Mouse (Mus musculus): ENCODE data around the gene Mogs. TPM values are rescaled to one million over a fixed set of nuclear protein-coding genes. Genes with fewer than 3 reads are reported as not detected.

Gene Mogs
- polyA plus RNA-seq, 1 experiment from 2014 or later: 13.7 TPM

- peak overlapping the region; percentile 89 for H3K9ac ChIP-seq (ENCODE audit: low read length)
- WGBS: under 1% methylated on average over 12 of the region's 12 CpGs
- no peaks in the 10 kb centered on the region; the same call in 1 of the 2 replicates for H3K36me3 ChIP-seq (ENCODE audit: control insufficient read depth, insufficient read depth, low read length)
- peaks cover 39% of the 10 kb centered on the region for H3K4me1 ChIP-seq (replicated peaks; ENCODE audit: control insufficient read depth, insufficient read depth, low read length)
- peak overlapping the region; percentile 63 for H3K4me3 ChIP-seq (ENCODE audit: low read length)
- H3K9me3 ChIP-seq (ENCODE audit: control insufficient read depth, low read length): no peaks in the 10 kb centered on the region
- H3K4me2 ChIP-seq (ENCODE audit: low read depth, low read length): peak overlapping the region; percentile 85
- peak overlapping the region; percentile 100 for H3K27ac ChIP-seq (ENCODE audit: low read length)
- peak; percentile 89 for ATAC-seq (ENCODE audit: low read depth)
- H3K27me3 ChIP-seq (ENCODE audit: control insufficient read depth, insufficient read depth, low read depth, low read length): no peaks in the 10 kb centered on the region
Measured at GRCm38 (mm10) chr6:83137576-83137950, 22.3 kb downstream of the Mogs start.

- H3K36me3 ChIP-seq (ENCODE audit: control insufficient read depth, insufficient read depth, low read length): no peaks in the 10 kb centered on the region; the same call in 1 of the 2 replicates
- H3K27ac ChIP-seq (ENCODE audit: low read length): peak overlapping the region; percentile 100
- H3K4me2 ChIP-seq (ENCODE audit: low read depth, low read length): peak overlapping the region; percentile 85
- peaks cover 39% of the 10 kb centered on the region for H3K4me1 ChIP-seq (replicated peaks; ENCODE audit: control insufficient read depth, insufficient read depth, low read length)
- H3K27me3 ChIP-seq (ENCODE audit: control insufficient read depth, insufficient read depth, low read depth, low read length): no peaks in the 10 kb centered on the region
- H3K9ac ChIP-seq (ENCODE audit: low read length): peak overlapping the region; percentile 89
- ATAC-seq (ENCODE audit: low read depth): peak; percentile 19; the same call in 1 of the 2 replicates
- no peaks in the 10 kb centered on the region for H3K9me3 ChIP-seq (ENCODE audit: control insufficient read depth, low read length)
- H3K4me3 ChIP-seq (ENCODE audit: low read length): peak overlapping the region; percentile 63
- under 1% methylated on average over 11 of the region's 11 CpGs for WGBS
Measured at GRCm38 (mm10) chr6:83138056-83138455, 22.8 kb downstream of the Mogs start.

GRCm38 (mm10) chr6:83140044-83140443 is 24.7 kb downstream of the Mogs start:
- ATAC-seq (ENCODE audit: low read depth): no peak
- Histone ChIP-seq H3K4me2 (ENCODE audit: low read depth, low read length) (no peak overlapping the region), H3K36me3 (ENCODE audit: control insufficient read depth, insufficient read depth, low read length) (no peaks in the 10 kb centered on the region; the same call in 1 of the 2 replicates), H3K9me3 (ENCODE audit: control insufficient read depth, low read length) (no peaks in the 10 kb centered on the region), H3K4me1 (replicated peaks; ENCODE audit: control insufficient read depth, insufficient read depth, low read length) (peaks cover 36% of the 10 kb centered on the region), H3K4me3 (ENCODE audit: low read length) (no peak overlapping the region), H3K9ac (ENCODE audit: low read length) (no peak overlapping the region), H3K27me3 (ENCODE audit: control insufficient read depth, insufficient read depth, low read depth, low read length) (no peaks in the 10 kb centered on the region), H3K27ac (ENCODE audit: low read length) (no peak overlapping the region)
- 89% methylated on average over 8 of the region's 8 CpGs for WGBS

DNA sequence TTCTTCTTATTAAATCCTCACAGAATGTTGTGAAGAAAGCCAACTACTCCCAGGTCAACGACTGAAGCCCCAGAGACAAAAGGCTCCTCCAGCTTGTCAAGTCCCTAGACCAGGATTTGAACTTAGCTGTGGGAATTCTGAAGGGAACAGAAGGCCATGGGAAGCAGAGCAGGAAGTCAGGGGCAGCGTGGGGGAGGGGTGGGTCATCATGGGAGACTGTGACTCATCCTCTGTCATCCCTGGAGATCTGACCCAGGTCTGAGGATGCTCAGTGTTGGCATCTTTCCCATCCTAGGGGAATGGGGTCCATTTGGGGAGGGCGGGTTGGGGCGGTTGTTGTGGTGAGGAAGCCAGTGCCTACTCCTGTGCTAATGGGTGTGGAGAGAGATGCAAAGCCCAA is 26.3 kb downstream of the Mogs start:
- Histone ChIP-seq H3K4me3 (ENCODE audit: low read length) (no peak overlapping the region; the same call in 1 of the 2 replicates), H3K27me3 (ENCODE audit: control insufficient read depth, insufficient read depth, low read depth, low read length) (no peaks in the 10 kb centered on the region), H3K27ac (ENCODE audit: low read length) (no peak overlapping the region; the same call in 1 of the 2 replicates), H3K4me2 (ENCODE audit: low read depth, low read length) (peak overlapping the region; percentile 51), H3K36me3 (ENCODE audit: control insufficient read depth, insufficient read depth, low read length) (peaks cover 3% of the 10 kb centered on the region), H3K9ac (ENCODE audit: low read length) (peak overlapping the region; percentile 64), H3K9me3 (ENCODE audit: control insufficient read depth, low read length) (no peaks in the 10 kb centered on the region), H3K4me1 (replicated peaks; ENCODE audit: control insufficient read depth, insufficient read depth, low read length) (peaks cover 25% of the 10 kb centered on the region)
- ATAC-seq (ENCODE audit: low read depth): no peak
- 41% methylated on average over 4 of the region's 4 CpGs for WGBS

DNA sequence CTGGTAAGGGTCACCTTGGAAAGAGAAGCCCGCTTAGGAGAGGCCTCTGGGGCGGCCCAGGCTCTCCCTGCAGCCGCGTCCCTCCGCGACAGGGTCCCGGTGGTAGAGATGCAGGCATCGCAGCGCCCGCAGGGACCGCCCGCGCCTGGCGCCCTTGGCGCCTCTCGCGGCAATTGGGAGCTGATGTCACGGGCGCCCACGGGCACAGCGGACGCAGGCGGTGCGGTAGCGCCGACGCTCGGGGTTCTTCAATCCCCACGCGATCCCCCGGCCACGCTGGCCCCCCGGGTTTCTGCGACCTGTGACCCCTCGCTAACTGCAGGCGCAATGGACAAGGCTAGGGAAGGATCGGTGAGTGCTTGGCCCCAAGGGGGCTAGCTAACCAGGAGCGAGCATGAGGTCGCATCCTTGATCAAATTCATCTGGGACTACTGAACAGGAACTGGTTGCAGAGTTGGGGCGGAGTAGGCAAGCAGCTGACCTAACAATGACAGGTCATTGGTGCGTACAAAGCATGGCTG is 27.0 kb downstream of the Mogs start:
- Histone ChIP-seq H3K4me3 (ENCODE audit: low read length) (peak overlapping the region; percentile 23), H3K4me2 (ENCODE audit: low read depth, low read length) (peak overlapping the region; percentile 51), H3K27ac (ENCODE audit: low read length) (no peak overlapping the region), H3K36me3 (ENCODE audit: control insufficient read depth, insufficient read depth, low read length) (peaks cover 6% of the 10 kb centered on the region), H3K9ac (ENCODE audit: low read length) (peak overlapping the region; percentile 64), H3K4me1 (replicated peaks; ENCODE audit: control insufficient read depth, insufficient read depth, low read length) (peaks cover 25% of the 10 kb centered on the region), H3K27me3 (ENCODE audit: control insufficient read depth, insufficient read depth, low read depth, low read length) (no peaks in the 10 kb centered on the region), H3K9me3 (ENCODE audit: control insufficient read depth, low read length) (no peaks in the 10 kb centered on the region)
- WGBS: 12% methylated on average over 41 of the region's 41 CpGs
- ATAC-seq (ENCODE audit: low read depth): no peak

DNA sequence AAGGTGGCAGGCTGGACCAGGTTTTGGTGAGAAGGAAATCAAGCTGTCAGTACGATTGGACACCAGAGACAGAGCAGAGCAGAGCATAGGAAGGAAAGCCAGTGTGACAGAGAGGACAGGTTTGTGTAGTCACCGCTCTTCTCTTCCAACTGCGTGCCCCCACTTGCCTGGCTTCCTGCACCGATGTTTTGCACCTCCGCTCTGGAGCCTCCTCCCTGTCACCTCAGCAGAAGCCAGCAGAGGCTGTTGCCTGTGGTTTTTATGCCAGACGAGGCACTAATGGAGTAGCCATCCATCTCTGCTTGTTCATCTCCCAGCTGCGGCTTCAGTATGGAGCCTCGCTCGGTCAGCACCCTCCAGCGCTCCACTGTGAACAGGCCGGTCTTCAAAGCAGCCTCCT is 27.6 kb downstream of the Mogs start:
- peaks cover 8% of the 10 kb centered on the region for H3K36me3 ChIP-seq (ENCODE audit: control insufficient read depth, insufficient read depth, low read length)
- no peak for ATAC-seq (ENCODE audit: low read depth)
- H3K9me3 ChIP-seq (ENCODE audit: control insufficient read depth, low read length): no peaks in the 10 kb centered on the region
- no peak overlapping the region for H3K4me2 ChIP-seq (ENCODE audit: low read depth, low read length)
- no peaks in the 10 kb centered on the region for H3K27me3 ChIP-seq (ENCODE audit: control insufficient read depth, insufficient read depth, low read depth, low read length)
- H3K27ac ChIP-seq (ENCODE audit: low read length): no peak overlapping the region
- no peak overlapping the region for H3K4me3 ChIP-seq (ENCODE audit: low read length)
- 61% methylated on average over 11 of the region's 11 CpGs for WGBS
- no peak overlapping the region for H3K9ac ChIP-seq (ENCODE audit: low read length)
- H3K4me1 ChIP-seq (replicated peaks; ENCODE audit: control insufficient read depth, insufficient read depth, low read length): peaks cover 22% of the 10 kb centered on the region

DNA sequence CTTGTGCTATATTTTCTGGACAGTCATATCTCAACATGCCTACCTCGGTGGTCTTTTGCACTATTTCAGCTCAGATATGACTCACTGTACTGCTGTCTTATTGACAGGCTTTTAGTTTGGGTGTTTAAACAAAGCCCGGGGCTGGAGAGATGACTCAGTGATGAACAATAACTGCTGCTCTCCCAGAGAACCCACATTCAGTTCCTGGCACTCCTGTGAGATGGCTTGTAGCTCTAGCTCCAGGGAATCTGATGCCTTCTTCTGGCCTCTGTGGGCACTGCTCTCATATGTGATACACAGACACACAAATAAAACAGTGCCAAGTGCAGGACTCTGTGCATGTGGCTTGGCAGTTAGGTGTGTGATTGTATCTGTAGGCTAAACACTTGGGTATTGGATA is 29.9 kb downstream of the Mogs start:
- H3K4me3 ChIP-seq (ENCODE audit: low read length): no peak overlapping the region
- ATAC-seq (ENCODE audit: low read depth): no peak
- 64% methylated on average over 2 of the region's 2 CpGs for WGBS
- no peaks in the 10 kb centered on the region for H3K9me3 ChIP-seq (ENCODE audit: control insufficient read depth, low read length)
- no peak overlapping the region for H3K4me2 ChIP-seq (ENCODE audit: low read depth, low read length)
- peaks cover 14% of the 10 kb centered on the region for H3K36me3 ChIP-seq (ENCODE audit: control insufficient read depth, insufficient read depth, low read length)
- no peaks in the 10 kb centered on the region for H3K27me3 ChIP-seq (ENCODE audit: control insufficient read depth, insufficient read depth, low read depth, low read length)
- no peak overlapping the region for H3K27ac ChIP-seq (ENCODE audit: low read length)
- peaks cover 9% of the 10 kb centered on the region for H3K4me1 ChIP-seq (replicated peaks; ENCODE audit: control insufficient read depth, insufficient read depth, low read length)
- no peak overlapping the region for H3K9ac ChIP-seq (ENCODE audit: low read length)

DNA sequence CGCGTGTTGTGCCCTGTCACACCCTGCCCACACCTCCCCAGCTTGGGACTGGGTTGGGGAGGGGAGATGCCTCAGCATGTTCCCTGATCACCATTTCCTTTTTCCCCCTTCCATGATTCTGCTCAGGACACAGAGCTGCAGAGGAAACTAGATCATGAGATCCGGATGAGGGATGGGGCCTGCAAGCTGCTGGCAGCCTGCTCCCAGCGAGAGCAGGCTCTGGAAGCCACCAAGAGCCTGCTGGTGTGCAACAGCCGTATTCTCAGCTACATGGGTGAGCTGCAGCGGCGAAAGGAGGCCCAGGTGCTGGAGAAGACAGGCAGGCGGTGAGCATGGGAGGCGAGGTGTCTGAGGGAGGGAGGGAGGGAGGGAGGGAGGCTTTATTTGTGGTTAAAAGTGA is 30.5 kb downstream of the Mogs start:
- 53% methylated on average over 9 of the region's 9 CpGs for WGBS
- H3K36me3 ChIP-seq (ENCODE audit: control insufficient read depth, insufficient read depth, low read length): peaks cover 14% of the 10 kb centered on the region
- no peak overlapping the region for H3K4me3 ChIP-seq (ENCODE audit: low read length)
- no peak for ATAC-seq (ENCODE audit: low read depth)
- H3K4me1 ChIP-seq (replicated peaks; ENCODE audit: control insufficient read depth, insufficient read depth, low read length): peaks cover 9% of the 10 kb centered on the region
- no peak overlapping the region for H3K27ac ChIP-seq (ENCODE audit: low read length)
- H3K9ac ChIP-seq (ENCODE audit: low read length): no peak overlapping the region
- H3K4me2 ChIP-seq (ENCODE audit: low read depth, low read length): no peak overlapping the region
- H3K9me3 ChIP-seq (ENCODE audit: control insufficient read depth, low read length): no peaks in the 10 kb centered on the region
- H3K27me3 ChIP-seq (ENCODE audit: control insufficient read depth, insufficient read depth, low read depth, low read length): no peaks in the 10 kb centered on the region

GRCm38 (mm10) chr6:83147280-83147679 is 32.0 kb downstream of the Mogs start:
- ATAC-seq (ENCODE audit: low read depth): no peak
- peaks cover 16% of the 10 kb centered on the region for H3K36me3 ChIP-seq (ENCODE audit: control insufficient read depth, insufficient read depth, low read length)
- no peak overlapping the region for H3K9ac ChIP-seq (ENCODE audit: low read length)
- H3K4me3 ChIP-seq (ENCODE audit: low read length): no peak overlapping the region
- WGBS: 49% methylated on average over 7 of the region's 7 CpGs
- no peaks in the 10 kb centered on the region for H3K27me3 ChIP-seq (ENCODE audit: control insufficient read depth, insufficient read depth, low read depth, low read length)
- H3K27ac ChIP-seq (ENCODE audit: low read length): no peak overlapping the region
- no peaks in the 10 kb centered on the region for H3K9me3 ChIP-seq (ENCODE audit: control insufficient read depth, low read length)
- H3K4me2 ChIP-seq (ENCODE audit: low read depth, low read length): no peak overlapping the region
- H3K4me1 ChIP-seq (replicated peaks; ENCODE audit: control insufficient read depth, insufficient read depth, low read length): peaks cover 3% of the 10 kb centered on the region

DNA sequence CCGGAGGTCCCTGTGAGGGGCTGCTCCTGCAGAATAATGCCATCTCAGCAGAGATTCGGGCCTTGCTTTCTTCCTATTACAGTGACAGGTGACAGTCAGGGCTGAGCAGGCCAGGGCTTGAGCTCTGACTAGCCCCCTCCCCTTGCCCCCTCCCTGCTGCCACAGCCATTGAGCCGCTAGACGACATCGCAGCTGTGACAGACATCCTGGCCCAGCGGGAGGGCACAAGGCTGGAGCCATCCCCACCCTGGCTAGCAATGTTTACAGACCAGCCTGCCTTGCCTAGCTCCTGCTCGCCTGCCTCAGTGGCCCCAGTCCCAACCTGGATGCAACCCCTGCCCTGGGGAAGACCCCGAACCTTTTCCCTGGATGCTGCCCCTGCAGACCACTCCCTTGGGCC is 36.4 kb downstream of the Mogs start:
- Histone ChIP-seq H3K4me1 (replicated peaks; ENCODE audit: control insufficient read depth, insufficient read depth, low read length) (peaks cover 8% of the 10 kb centered on the region), H3K27me3 (ENCODE audit: control insufficient read depth, insufficient read depth, low read depth, low read length) (no peaks in the 10 kb centered on the region), H3K9ac (ENCODE audit: low read length) (no peak overlapping the region), H3K36me3 (ENCODE audit: control insufficient read depth, insufficient read depth, low read length) (peaks cover 16% of the 10 kb centered on the region; the same call in 1 of the 2 replicates), H3K4me2 (ENCODE audit: low read depth, low read length) (no peak overlapping the region), H3K9me3 (ENCODE audit: control insufficient read depth, low read length) (no peaks in the 10 kb centered on the region), H3K27ac (ENCODE audit: low read length) (no peak overlapping the region), H3K4me3 (ENCODE audit: low read length) (no peak overlapping the region)
- 34% methylated on average over 8 of the region's 8 CpGs for WGBS
- no peak for ATAC-seq (ENCODE audit: low read depth)
